ENCODE assay signal across 22 mouse cellular contexts in the genomic region with DNA sequence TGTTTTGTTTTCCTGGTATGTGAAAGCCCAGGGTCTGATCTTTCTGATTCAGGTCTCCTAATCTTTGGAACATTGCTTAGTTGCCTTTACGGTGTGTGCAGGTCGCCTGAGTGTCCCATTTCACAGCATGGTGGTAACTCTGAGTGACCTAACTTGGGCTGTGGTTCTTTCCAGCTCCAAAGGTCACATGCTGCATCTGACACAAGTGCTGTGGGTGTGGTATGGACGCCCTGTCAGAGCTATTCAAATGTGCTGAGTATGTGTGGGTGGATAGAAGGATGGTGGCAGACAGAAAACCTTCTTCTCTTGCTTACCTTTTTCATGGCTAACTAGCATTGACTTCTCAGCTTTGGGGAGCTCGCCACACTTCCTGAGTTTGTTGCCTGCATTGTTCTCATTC.
DNase-seq lines count a peak whose midpoint lies in the region; ATAC-seq and TF ChIP-seq lines count a peak whose summit lies in the region.
"Had no signal": no experiment of that assay in that cellular context is flagged by ENCODE, and none has a peak within 500 bp of the region (broad histone marks: within the 10 kb centered on the region; RNA-seq: fewer than 3 reads in every experiment).

No protein-coding gene starts in this region.

- peak; percentile 64 for DNase-seq in splenic B cell, adult 2 months (ENCODE audit: low read depth, low spot score)
- no peak for DNase-seq in thymus, postnatal 4 days
- no peak for DNase-seq in kidney, adult 18-20 months
- no peak for DNase-seq in adrenal gland, adult 2 months
- DNase-seq: cerebellum, adult 11 months; cerebellum, adult 9-11 months; forebrain, postnatal 0 days; gastrocnemius, postnatal 14 days; heart, adult 18-20 months; heart, postnatal 14 days; kidney, postnatal 36 days; layer of hippocampus, adult 9-11 months; left cerebral cortex, postnatal 4 days; thymus, postnatal 25 days had no signal

- no peak for TF ChIP-seq CTCF in C2C12 (IDR thresholded peaks at IDR 0.05; ENCODE audit: control insufficient read depth, insufficient read depth, insufficient read length)

- H3K4me3 ChIP-seq in C2C12 (ENCODE audit: insufficient read depth, poor library complexity, severe bottlenecking): no peak overlapping the region
- H3K4me3 ChIP-seq: heart, embryonic 13.5 days; limb, embryonic 15.5 days; midbrain, embryonic 10.5 days; stomach, embryonic 15.5 days had no signal

- H3K36me3 ChIP-seq in C2C12 (ENCODE audit: control insufficient read depth, insufficient read depth): no peaks in the 10 kb centered on the region
- no peaks in the 10 kb centered on the region for H3K36me3 ChIP-seq in splenic B cell, adult 2 months (ENCODE audit: control insufficient read depth, insufficient read depth, low read length, poor library complexity, severe bottlenecking)
- H3K36me3 ChIP-seq: heart, embryonic 13.5 days; limb, embryonic 15.5 days; midbrain, embryonic 10.5 days; stomach, embryonic 15.5 days had no signal

- H3K27me3 ChIP-seq in C2C12 (ENCODE audit: control insufficient read depth, insufficient read depth, insufficient read length): no peaks in the 10 kb centered on the region
- H3K27me3 ChIP-seq in splenic B cell, adult 2 months (ENCODE audit: control insufficient read depth, insufficient read depth, low read length, poor library complexity, severe bottlenecking): no peaks in the 10 kb centered on the region
- H3K27me3 ChIP-seq: heart, embryonic 13.5 days; limb, embryonic 15.5 days; stomach, embryonic 15.5 days had no signal

- peak; percentile 89 for ATAC-seq in CD4-positive, CD25-positive, alpha-beta regulatory T cell, adult 4 months
- peak; percentile 60 for ATAC-seq in inflammation-experienced regulatory T-cells, adult 6 months
- ATAC-seq: forebrain, postnatal 0 days; midbrain, embryonic 16.5 days had no signal

- no peaks in the 10 kb centered on the region for H3K79me3 ChIP-seq in C2C12 (ENCODE audit: low read depth)

- no peak overlapping the region for H3ac ChIP-seq in C2C12 (ENCODE audit: control insufficient read depth, insufficient read length, low read depth)

- no peaks in the 10 kb centered on the region for H3K79me2 ChIP-seq in C2C12 (ENCODE audit: control insufficient read depth, insufficient read depth)

TF ChIP-seq in C2C12, 6 proteins besides CTCF, POLR2A, EP300 and RAD21:
- TF ChIP-seq USF1 (IDR thresholded peaks at IDR 0.05; ENCODE audit: low read depth): peak; percentile 66
- no peak for TF ChIP-seq MYOG (IDR thresholded peaks at IDR 0.05; ENCODE audit: control insufficient read depth, extremely low read depth, insufficient read length)
